Mouse (Mus musculus): ENCODE results near the gene Acrbp.

Gene Acrbp

DNA sequence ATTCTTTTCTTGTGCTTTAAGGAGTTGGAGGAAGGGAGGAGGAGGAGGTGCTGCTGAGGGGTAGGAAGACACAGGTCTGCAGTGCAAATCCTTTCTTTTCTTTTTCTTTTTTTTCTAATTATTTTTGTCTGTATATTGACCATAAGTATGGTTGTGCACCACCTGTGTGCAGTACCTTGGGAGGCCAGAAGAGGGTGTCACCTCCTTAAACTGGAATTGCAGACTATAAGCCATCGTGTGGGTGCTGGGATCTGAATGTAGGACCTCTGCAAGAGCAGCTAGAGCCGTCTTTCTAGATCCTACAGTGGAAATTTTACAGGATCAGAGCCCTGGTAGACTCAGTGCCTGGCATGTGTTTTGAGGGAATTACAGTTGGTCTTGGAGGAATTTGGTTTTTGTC, 58.2 kb downstream of the Acrbp start:
- no peak for DNase-seq

- DNase-seq, result no peak
Observed at GRCm38 (mm10) chr6:125109371-125109770, 59.9 kb downstream of the Acrbp start.

DNA sequence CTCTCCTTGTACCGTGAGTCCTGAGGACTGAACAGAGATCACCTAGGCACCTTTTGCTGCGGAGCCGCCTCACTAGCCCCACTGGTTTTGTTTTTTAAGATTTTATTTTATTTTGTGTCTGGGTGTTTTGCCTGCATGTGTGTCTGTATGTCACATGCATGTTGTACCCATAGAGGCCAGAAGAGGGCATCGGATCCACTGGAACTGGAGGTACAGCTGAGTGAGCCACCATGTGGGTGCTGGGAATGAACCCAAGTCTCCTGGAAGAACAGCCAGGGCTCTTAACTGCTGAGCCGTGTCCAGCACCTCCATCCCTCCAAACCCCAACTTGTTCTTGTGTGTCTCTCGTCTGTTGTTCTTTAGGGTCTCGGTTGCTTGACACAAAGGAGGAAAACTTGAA, 61.4 kb downstream of the Acrbp start:
- peak; percentile 76 for DNase-seq

- no peak for DNase-seq
Observed at GRCm38 (mm10) chr6:125112553-125112952, 63.1 kb downstream of the Acrbp start.

Measured in lung, postnatal 36 days (tissue).